In genomic region chr17:57347781-57348180, GRCm38 (mm10) we compare ENCODE assay signal across 27 mouse cellular contexts. TPM values are rescaled to one million over a fixed set of nuclear protein-coding genes. Genes with fewer than 3 reads are reported as not detected.
A peak's percentile ranks its signal among the peaks of the same experiment; 100 is the strongest.
DNase-seq lines count a peak whose midpoint lies in the region; ATAC-seq and TF ChIP-seq lines count a peak whose summit lies in the region.
"Had no signal": no experiment of that assay in that cellular context is flagged by ENCODE, and none has a peak within 500 bp of the region (broad histone marks: within the 10 kb centered on the region; RNA-seq: fewer than 3 reads in every experiment).

No protein-coding gene starts in this region.

- H3K4me1 ChIP-seq in heart, embryonic 10.5 days: no peaks in the 10 kb centered on the region
- H3K4me1 ChIP-seq in forebrain, embryonic 16.5 days (replicated peaks; ENCODE audit: control insufficient read depth, insufficient read depth, low read length): no peaks in the 10 kb centered on the region
- H3K4me1 ChIP-seq in thymus, adult 2 months (replicated peaks; ENCODE audit: control insufficient read depth, insufficient read depth, low read length): no peaks in the 10 kb centered on the region
- H3K4me1 ChIP-seq: forebrain, embryonic 15.5 days; hindbrain, embryonic 12.5 days; intestine, embryonic 15.5 days; limb, embryonic 13.5 days; midbrain, embryonic 13.5 days had no signal

- ATAC-seq in forebrain, embryonic 16.5 days: no peak
- ATAC-seq: forebrain, embryonic 15.5 days; hindbrain, postnatal 0 days; intestine, embryonic 15.5 days; midbrain, embryonic 13.5 days had no signal

- peak; percentile 70 for DNase-seq in heart, adult 11 months
- no peak for DNase-seq in heart, embryonic 10.5 days (ENCODE audit: low spot score)
- DNase-seq in testis, postnatal 10 days (ENCODE audit: low spot score): peak; percentile 23
- DNase-seq in testis, postnatal 14 days (ENCODE audit: low spot score): no peak
- peak; percentile 42 for DNase-seq in gonadal fat pad, adult 2 months (ENCODE audit: low read depth)
- DNase-seq in gastrocnemius, postnatal 10 days: no peak
- DNase-seq in thymus, adult 2 months: no peak
- DNase-seq: adrenal gland, postnatal 25 days; cerebellum, adult 9-10 months; cerebellum, postnatal 36 days; heart, postnatal 36 days; kidney, adult 8-10 months; kidney, postnatal 4 days; right cerebral cortex, postnatal 14 days; spleen, adult 18-20 months; thymus, postnatal 14 days had no signal

- WGBS in heart, embryonic 10.5 days: 69% methylated on average over 2 of the region's 2 CpGs
- WGBS in forebrain, embryonic 16.5 days: 95% methylated on average over 2 of the region's 2 CpGs
- WGBS in thymus, adult 2 months: 64% methylated on average over 2 of the region's 2 CpGs

- no peak overlapping the region for H3K4me2 ChIP-seq in forebrain, embryonic 16.5 days (ENCODE audit: low read length)
- H3K4me2 ChIP-seq: forebrain, embryonic 15.5 days; heart, embryonic 11.5 days; hindbrain, embryonic 12.5 days; intestine, embryonic 15.5 days; limb, embryonic 13.5 days; midbrain, embryonic 13.5 days had no signal

- H3K9me3 ChIP-seq in heart, embryonic 10.5 days: no peaks in the 10 kb centered on the region
- H3K9me3 ChIP-seq in forebrain, embryonic 16.5 days (ENCODE audit: control insufficient read depth, low read length): no peaks in the 10 kb centered on the region
- H3K9me3 ChIP-seq: forebrain, embryonic 15.5 days; hindbrain, embryonic 12.5 days; intestine, embryonic 15.5 days; limb, embryonic 13.5 days; midbrain, embryonic 13.5 days had no signal

- H3K27me3 ChIP-seq in heart, embryonic 10.5 days (ENCODE audit: insufficient read depth, poor library complexity, severe bottlenecking): no peaks in the 10 kb centered on the region
- no peaks in the 10 kb centered on the region for H3K27me3 ChIP-seq in forebrain, embryonic 16.5 days (replicated peaks; ENCODE audit: control insufficient read depth, insufficient read depth, low read length)
- no peaks in the 10 kb centered on the region for H3K27me3 ChIP-seq in thymus, adult 2 months (ENCODE audit: control insufficient read depth, insufficient read depth, low read length)
- H3K27me3 ChIP-seq: forebrain, embryonic 15.5 days; hindbrain, embryonic 12.5 days; intestine, embryonic 15.5 days; limb, embryonic 13.5 days; midbrain, embryonic 13.5 days had no signal

- H3K36me3 ChIP-seq in heart, embryonic 10.5 days: no peaks in the 10 kb centered on the region
- H3K36me3 ChIP-seq in forebrain, embryonic 16.5 days (ENCODE audit: control insufficient read depth, insufficient read depth): no peaks in the 10 kb centered on the region
- H3K36me3 ChIP-seq in thymus, adult 2 months (ENCODE audit: control insufficient read depth, insufficient read depth, low read length): no peaks in the 10 kb centered on the region
- H3K36me3 ChIP-seq: forebrain, embryonic 15.5 days; hindbrain, embryonic 12.5 days; intestine, embryonic 15.5 days; limb, embryonic 13.5 days; midbrain, embryonic 13.5 days had no signal

- H3K9ac ChIP-seq in forebrain, embryonic 16.5 days (replicated peaks; ENCODE audit: low read depth, low read length): no peak overlapping the region
- H3K9ac ChIP-seq: forebrain, embryonic 15.5 days; hindbrain, embryonic 12.5 days; intestine, embryonic 15.5 days; limb, embryonic 13.5 days; liver, embryonic 14.5 days; midbrain, embryonic 13.5 days had no signal

- no peak overlapping the region for H3K27ac ChIP-seq in heart, embryonic 10.5 days
- no peak overlapping the region for H3K27ac ChIP-seq in forebrain, embryonic 16.5 days (ENCODE audit: low read length)
- H3K27ac ChIP-seq in thymus, adult 2 months (ENCODE audit: control insufficient read depth, insufficient read depth, low read length): no peak overlapping the region
- H3K27ac ChIP-seq: forebrain, embryonic 15.5 days; hindbrain, embryonic 12.5 days; hindbrain, postnatal 0 days; intestine, embryonic 15.5 days; kidney, postnatal 0 days; limb, embryonic 13.5 days; liver, embryonic 14.5 days; midbrain, embryonic 13.5 days had no signal

- no peak for TF ChIP-seq CTCF in thymus, adult 2 months (IDR thresholded peaks at IDR 0.05; ENCODE audit: borderline replicate concordance, control insufficient read depth, extremely low read depth, insufficient read depth, low read length, poor library complexity)

- TF ChIP-seq POLR2A in thymus, adult 2 months (IDR thresholded peaks at IDR 0.05; ENCODE audit: control insufficient read depth, extremely low read depth, insufficient read depth, low read length, poor library complexity): no peak

- H3K4me3 ChIP-seq in heart, embryonic 10.5 days: no peak overlapping the region
- H3K4me3 ChIP-seq in forebrain, embryonic 16.5 days (replicated peaks; ENCODE audit: low read length): no peak overlapping the region
- H3K4me3 ChIP-seq in thymus, adult 2 months (ENCODE audit: control insufficient read depth, insufficient read depth, low read length): no peak overlapping the region
- H3K4me3 ChIP-seq: forebrain, embryonic 15.5 days; hindbrain, embryonic 12.5 days; intestine, embryonic 15.5 days; limb, embryonic 13.5 days; midbrain, embryonic 13.5 days had no signal

RNA-seq across cellular contexts. Expression of gene Adgre1, which starts 10.7 kb away (rescaled TPM):
- 0.36 and 0.60 TPM in 2 replicates for polyA plus RNA-seq in heart, embryonic 10.5 days (2016; fragmentation: Nextera tagmentation; extraction: Ambion mirVana)
- polyA plus RNA-seq in gonadal fat pad, adult 2 months (2012; rRNA removed): 21.6 and 22.2 TPM in 2 replicates
- 1 to 10 TPM; 4.0 to 7.1 TPM for total RNA-seq in gastrocnemius, postnatal 10 days (2021)
- 3.0 and 3.6 TPM in 2 replicates for polyA plus RNA-seq in forebrain, embryonic 16.5 days (2015; fragmentation: Nextera tagmentation; extraction: Ambion mirVana)
- 20.5 and 20.8 TPM in 2 replicates for polyA plus RNA-seq in thymus, adult 2 months (2012; rRNA removed)
- total RNA-seq: megakaryocyte-erythroid progenitor cell, adult 5-6 weeks had no signal

Comparison
In these comparisons a context has a peak if more than half of its experiments do, and no peak if none do; other contexts are left out.
1. DNase-seq: peak in heart, adult 11 months (single experiment), testis, postnatal 10 days (single experiment) and gonadal fat pad, adult 2 months (single experiment); none in heart, embryonic 10.5 days (single experiment), testis, postnatal 14 days (single experiment), gastrocnemius, postnatal 10 days (single experiment) and thymus, adult 2 months (single experiment).